In genomic region chr8:104247054-104247907, GRCm38 (mm10) we compare ENCODE assay signal across 8 mouse cellular contexts. TPM values are rescaled to one million over a fixed set of nuclear protein-coding genes. Genes with fewer than 3 reads are reported as not detected.
DNase-seq lines count a peak whose midpoint lies in the region; ATAC-seq and TF ChIP-seq lines count a peak whose summit lies in the region.

No protein-coding gene starts in this region.

- H3K4me2 ChIP-seq in limb, embryonic 11.5 days (ENCODE audit: low read depth, severe bottlenecking) = peak overlapping the region; percentile 82
- peak overlapping the region; percentile 60 for H3K4me2 ChIP-seq in midbrain, embryonic 11.5 days
- peak overlapping the region; percentile 89 for H3K4me2 ChIP-seq in stomach, postnatal 0 days (replicated peaks; ENCODE audit: low read depth)

- TF ChIP-seq CTCF in stomach, postnatal 0 days (IDR thresholded peaks at IDR 0.05; ENCODE audit: low read depth) = no peak

- in situ Hi-C loops in ES-E14 (cut with MboI; ENCODE audit: low sequenced_read_pairs in 2 of 2, unreplicated experiment in 2 of 2) = no loop called here

- H3K4me3 ChIP-seq in ES-E14 (ENCODE audit: insufficient read depth in 1 of 2, low read depth in 1 of 2, low read length in 2 of 2, poor library complexity in 1 of 2, severe bottlenecking in 1 of 2) = peak overlapping the region; percentile 96 to 97
- peak overlapping the region; percentile 91 for H3K4me3 ChIP-seq in embryonic facial prominence, embryonic 10.5 days
- peak overlapping the region; percentile 86 for H3K4me3 ChIP-seq in limb, embryonic 11.5 days (ENCODE audit: low read depth, low read length)
- peak overlapping the region; percentile 80 for H3K4me3 ChIP-seq in midbrain, embryonic 11.5 days (ENCODE audit: low read depth, low read length)
- H3K4me3 ChIP-seq in stomach, postnatal 0 days (ENCODE audit: low read depth, low read length) = peak overlapping the region; percentile 88

- H3K9ac ChIP-seq in ES-E14 (ENCODE audit: insufficient read depth, low read depth, low read length, poor library complexity, severe bottlenecking) = peak overlapping the region; percentile 87; the same call in 1 of the 2 replicates
- H3K9ac ChIP-seq in limb, embryonic 11.5 days (ENCODE audit: low read length) = no peak overlapping the region; the same call in 1 of the 2 replicates
- H3K9ac ChIP-seq in midbrain, embryonic 11.5 days (ENCODE audit: low read length) = peak overlapping the region; percentile 86
- peak overlapping the region; percentile 86 for H3K9ac ChIP-seq in stomach, postnatal 0 days (ENCODE audit: low read length)

- no peak for ATAC-seq in limb, embryonic 11.5 days (ENCODE audit: insufficient number of reproducible peaks, low FRiP score, low TSS enrichment, low read depth)
- ATAC-seq in midbrain, embryonic 11.5 days (ENCODE audit: low FRiP score) = no peak
- no peak for ATAC-seq in stomach, postnatal 0 days (ENCODE audit: low FRiP score, low TSS enrichment)

- peaks cover 0 to 6% of the 10 kb centered on the region in 2 experiments; a peak in 1 of 4 replicates for H3K4me1 ChIP-seq in ES-E14 (ENCODE audit: control insufficient read depth in 2 of 2, insufficient read depth in 2 of 2, low read length in 2 of 2, poor library complexity in 1 of 2)
- H3K4me1 ChIP-seq in embryonic facial prominence, embryonic 10.5 days = peaks cover 29% of the 10 kb centered on the region
- H3K4me1 ChIP-seq in limb, embryonic 11.5 days (ENCODE audit: control insufficient read depth, insufficient read depth, low read length) = 0 out of 2 replicates have a peak, but pooled peaks cover 4% of the 10 kb centered on the region
- H3K4me1 ChIP-seq in midbrain, embryonic 11.5 days (ENCODE audit: control insufficient read depth, insufficient read depth, low read length) = peaks cover 9% of the 10 kb centered on the region; the same call in 1 of the 2 replicates
- H3K4me1 ChIP-seq in stomach, postnatal 0 days (replicated peaks; ENCODE audit: control insufficient read depth, insufficient read depth) = peaks cover 6% of the 10 kb centered on the region

- no peaks in the 10 kb centered on the region for H3K27me3 ChIP-seq in embryonic facial prominence, embryonic 10.5 days (replicated peaks; ENCODE audit: low read depth, poor library complexity, severe bottlenecking)
- no peaks in the 10 kb centered on the region for H3K27me3 ChIP-seq in limb, embryonic 11.5 days (ENCODE audit: control insufficient read depth, insufficient read depth, low read length)
- no peaks in the 10 kb centered on the region for H3K27me3 ChIP-seq in midbrain, embryonic 11.5 days (ENCODE audit: control insufficient read depth, insufficient read depth, low read length)
- H3K27me3 ChIP-seq in stomach, postnatal 0 days (ENCODE audit: control insufficient read depth, insufficient read depth, low read length) = no peaks in the 10 kb centered on the region

- H3K9me3 ChIP-seq in ES-E14 (ENCODE audit: control insufficient read depth, insufficient read depth, low read depth, low read length) = no peaks in the 10 kb centered on the region
- no peaks in the 10 kb centered on the region for H3K9me3 ChIP-seq in embryonic facial prominence, embryonic 10.5 days
- no peaks in the 10 kb centered on the region for H3K9me3 ChIP-seq in limb, embryonic 11.5 days (ENCODE audit: control insufficient read depth, low read length)
- no peaks in the 10 kb centered on the region for H3K9me3 ChIP-seq in midbrain, embryonic 11.5 days (ENCODE audit: control insufficient read depth, low read length)
- H3K9me3 ChIP-seq in stomach, postnatal 0 days (ENCODE audit: control insufficient read depth, low read length) = no peaks in the 10 kb centered on the region

- TF ChIP-seq EP300 in stomach, postnatal 0 days (optimal IDR thresholded peaks at IDR 0.05) = no peak

- peaks cover 8% of the 10 kb centered on the region; the same call in 1 of the 2 replicates for H3K36me3 ChIP-seq in ES-E14 (ENCODE audit: control insufficient read depth, insufficient read depth, low read length, poor library complexity, severe bottlenecking)
- H3K36me3 ChIP-seq in embryonic facial prominence, embryonic 10.5 days (replicated peaks) = peaks cover 24% of the 10 kb centered on the region
- no peaks in the 10 kb centered on the region for H3K36me3 ChIP-seq in limb, embryonic 11.5 days (ENCODE audit: control insufficient read depth, insufficient read depth, low read length)
- H3K36me3 ChIP-seq in midbrain, embryonic 11.5 days (ENCODE audit: control insufficient read depth, insufficient read depth, low read length) = peaks cover 3% of the 10 kb centered on the region; the same call in 1 of the 2 replicates
- no peaks in the 10 kb centered on the region; the same call in 1 of the 2 replicates for H3K36me3 ChIP-seq in stomach, postnatal 0 days (ENCODE audit: control insufficient read depth, insufficient read depth, low read length)

- DNase-seq in ES-E14 (ENCODE audit: low read depth, low spot score) = no peak
- DNase-seq in embryonic facial prominence, embryonic 10.5 days (ENCODE audit: low spot score) = no peak
- DNase-seq in heart, postnatal 36 days = peak; percentile 30 to 32
- no peak for DNase-seq in limb, embryonic 11.5 days (ENCODE audit: low spot score)
- DNase-seq in midbrain, embryonic 11.5 days (ENCODE audit: low spot score, missing footprints) = no peak
- peak; percentile 32 for DNase-seq in stomach, postnatal 0 days (ENCODE audit: low spot score)
- DNase-seq in urinary bladder, postnatal 4 days (ENCODE audit: low spot score in 2 of 2) = no peak
- no peak for DNase-seq in ovary, postnatal 10 days (ENCODE audit: low spot score)

- H3K27ac ChIP-seq in ES-E14 (ENCODE audit: insufficient read depth, low read depth, low read length, poor library complexity, severe bottlenecking) = no peak overlapping the region
- no peak overlapping the region for H3K27ac ChIP-seq in embryonic facial prominence, embryonic 10.5 days (replicated peaks)
- H3K27ac ChIP-seq in limb, embryonic 11.5 days (replicated peaks; ENCODE audit: low read depth, low read length) = no peak overlapping the region
- no peak overlapping the region for H3K27ac ChIP-seq in midbrain, embryonic 11.5 days (ENCODE audit: low read depth, low read length)
- H3K27ac ChIP-seq in stomach, postnatal 0 days (replicated peaks) = peak overlapping the region; percentile 74

- WGBS in embryonic facial prominence, embryonic 10.5 days = 72% methylated on average over 22 of the region's 22 CpGs
- 76% methylated on average over 22 of the region's 22 CpGs for WGBS in limb, embryonic 11.5 days
- WGBS in midbrain, embryonic 11.5 days = 75% methylated on average over 22 of the region's 22 CpGs
- WGBS in stomach, postnatal 0 days = 58% methylated on average over 22 of the region's 22 CpGs

- intact Hi-C loops in heart, postnatal 36 days (cut with DNase I) = no loop called here

TF ChIP-seq in ES-E14, 5 proteins besides CTCF, POLR2A, EP300 and RAD21:
- TF ChIP-seq CHD2 (IDR thresholded peaks at IDR 0.05; ENCODE audit: low read depth, low read length) = no peak
- no peak for TF ChIP-seq HCFC1 (IDR thresholded peaks at IDR 0.05; ENCODE audit: borderline replicate concordance, insufficient read depth, low read length)
- no peak for TF ChIP-seq ZC3H11A (IDR thresholded peaks at IDR 0.05; ENCODE audit: borderline replicate concordance, low read depth, low read length)
- TF ChIP-seq MAFK (IDR thresholded peaks at IDR 0.05; ENCODE audit: insufficient read depth, low read depth, low read length) = no peak
- TF ChIP-seq ZNF384 (IDR thresholded peaks at IDR 0.05; ENCODE audit: low read depth, low read length) = no peak

RNA-seq across cellular contexts. Expression of gene Tk2, which starts 1.1 kb away (rescaled TPM):
- 8.7 and 9.8 TPM in 2 replicates for total RNA-seq in ES-E14 (2012; rRNA removed)
- 20.2 and 21.6 TPM in 2 replicates for polyA plus RNA-seq in embryonic facial prominence, embryonic 10.5 days (2016; fragmentation: Nextera tagmentation; extraction: Ambion mirVana)
- total RNA-seq in heart, postnatal 36 days (2021) = 1 to 10 TPM; 8.0 to 9.2 TPM
- polyA plus RNA-seq in limb, embryonic 11.5 days (2014; fragmentation: Nextera tagmentation; extraction: Ambion mirVana) = 22.5 and 26.0 TPM in 2 replicates
- 35.9 and 37.0 TPM in 2 replicates for polyA plus RNA-seq in midbrain, embryonic 11.5 days (2014; fragmentation: Nextera tagmentation; extraction: Ambion mirVana)
- polyA plus RNA-seq in stomach, postnatal 0 days (2015; fragmentation: Nextera tagmentation; extraction: Ambion mirVana) = 11.0 and 13.4 TPM in 2 replicates

RNA-seq across cellular contexts. Expression of gene Cklf, which starts 3.4 kb away (rescaled TPM):
- 33.0 and 42.7 TPM in 2 replicates for total RNA-seq in ES-E14 (2012; rRNA removed)
- 39.8 and 41.4 TPM in 2 replicates for polyA plus RNA-seq in embryonic facial prominence, embryonic 10.5 days (2016; fragmentation: Nextera tagmentation; extraction: Ambion mirVana)
- total RNA-seq in heart, postnatal 36 days (2021) = 1 to 10 TPM; 4.1 to 4.4 TPM
- 36.7 and 40.5 TPM in 2 replicates for polyA plus RNA-seq in limb, embryonic 11.5 days (2014; fragmentation: Nextera tagmentation; extraction: Ambion mirVana)
- 35.0 and 37.2 TPM in 2 replicates for polyA plus RNA-seq in midbrain, embryonic 11.5 days (2014; fragmentation: Nextera tagmentation; extraction: Ambion mirVana)
- 24.1 and 25.3 TPM in 2 replicates for polyA plus RNA-seq in stomach, postnatal 0 days (2015; fragmentation: Nextera tagmentation; extraction: Ambion mirVana)

RNA-seq across cellular contexts. Expression of gene Cmtm2a, which starts 45.7 kb away (rescaled TPM):
- total RNA-seq in ES-E14 (2012; rRNA removed) = not detected in 2 replicates
- not detected in 2 replicates for polyA plus RNA-seq in embryonic facial prominence, embryonic 10.5 days (2016; fragmentation: Nextera tagmentation; extraction: Ambion mirVana)
- not detected for total RNA-seq in heart, postnatal 36 days (2021)
- polyA plus RNA-seq in limb, embryonic 11.5 days (2014; fragmentation: Nextera tagmentation; extraction: Ambion mirVana) = not detected in 2 replicates
- not detected in 2 replicates for polyA plus RNA-seq in midbrain, embryonic 11.5 days (2014; fragmentation: Nextera tagmentation; extraction: Ambion mirVana)
- not detected in 2 replicates for polyA plus RNA-seq in stomach, postnatal 0 days (2015; fragmentation: Nextera tagmentation; extraction: Ambion mirVana)

Comparison
In these comparisons a context has a peak if more than half of its experiments do, and no peak if none do; other contexts are left out.
1. DNase-seq: peak in heart, postnatal 36 days (2 of 2) and stomach, postnatal 0 days (single experiment); none in ES-E14 (single experiment), embryonic facial prominence, embryonic 10.5 days (single experiment), limb, embryonic 11.5 days (single experiment), midbrain, embryonic 11.5 days (single experiment), urinary bladder, postnatal 4 days (0 of 2) and ovary, postnatal 10 days (single experiment).
2. Peak in every context shown above with its lines, with median percentiles within 50 percentile points of each other: H3K4me3 ChIP-seq and H3K4me2 ChIP-seq.